Mouse (Mus musculus): Measurements from ENCODE around the gene Sva.

Gene Sva

GRCm38 (mm10) chr6:42038094-42038493, at the start of gene Sva:
Gene Sva, plus strand, starts transcription at chr6:42038394.
- no peak for DNase-seq

Measured in kidney, adult 18-20 months (tissue).